Mouse (Mus musculus) ovary, postnatal 10 days (tissue): ENCODE data around the gene Tbc1d16.

Source experiments
- DNase-seq: peaks from one replicate; pipeline ENCODE4 v3.0.0; 2022; ENCODE audit warnings: low spot score

Gene Tbc1d16

DNA sequence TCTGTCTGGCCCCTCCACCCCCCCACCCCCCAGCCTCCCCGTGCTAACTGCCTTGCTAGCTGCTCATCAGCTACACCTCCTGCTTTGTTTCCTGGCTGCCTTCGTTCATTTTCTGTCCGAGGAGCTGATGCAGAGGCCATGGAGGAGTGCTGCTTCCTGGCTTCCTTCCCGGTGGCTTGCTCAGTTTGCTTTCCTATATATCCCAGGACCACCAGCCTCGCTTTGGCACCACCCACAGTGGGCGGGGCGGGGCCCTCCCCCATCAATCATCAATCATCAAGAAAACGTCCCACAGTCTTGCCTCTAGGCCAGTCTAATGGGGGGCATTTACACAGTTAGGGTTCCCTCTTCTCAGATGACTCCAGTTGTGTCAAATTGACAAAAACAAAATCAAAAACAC lies 8.1 kb upstream of the Tbc1d16 start:
- DNase-seq = no peak

DNA sequence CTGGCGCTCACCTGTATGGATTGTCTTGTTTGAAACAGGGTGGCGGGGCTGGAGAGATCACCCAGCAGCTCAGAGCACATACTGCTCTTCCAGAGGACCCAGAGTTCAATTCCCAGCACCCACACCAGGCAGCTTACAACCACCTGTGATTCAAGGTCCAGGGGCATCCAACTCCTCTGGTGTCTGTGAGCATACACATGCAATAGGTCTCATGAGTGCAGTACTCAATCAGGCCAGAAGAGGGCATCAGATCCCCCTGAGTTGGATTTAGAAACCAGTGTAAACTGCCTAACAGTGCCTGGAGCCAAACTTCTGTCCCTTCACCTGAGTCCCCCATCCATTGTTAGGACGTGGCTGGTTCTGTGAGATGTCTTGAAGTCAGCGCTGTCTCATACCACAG lies 7.3 kb upstream of the Tbc1d16 start:
- no peak for DNase-seq

DNA sequence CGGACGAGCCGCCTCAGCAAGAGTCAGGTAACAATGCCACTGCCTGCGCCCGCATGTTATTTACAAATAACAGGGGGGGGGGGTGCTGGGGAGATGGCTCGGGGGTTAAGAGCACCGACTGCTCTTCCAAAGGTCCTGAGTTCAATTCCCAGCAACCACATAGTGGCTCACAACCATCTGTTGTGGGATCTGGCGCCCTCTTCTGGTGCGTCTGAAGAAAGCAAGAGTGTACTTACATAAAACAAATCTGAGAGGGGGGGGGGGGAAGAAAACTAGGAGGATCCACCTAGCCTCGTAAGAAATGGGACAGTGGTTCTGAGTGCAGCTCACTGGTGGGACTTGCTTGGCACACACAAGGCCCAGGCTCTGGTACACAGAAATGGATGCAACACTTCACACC lies 6.5 kb upstream of the Tbc1d16 start:
- no peak for DNase-seq

DNA sequence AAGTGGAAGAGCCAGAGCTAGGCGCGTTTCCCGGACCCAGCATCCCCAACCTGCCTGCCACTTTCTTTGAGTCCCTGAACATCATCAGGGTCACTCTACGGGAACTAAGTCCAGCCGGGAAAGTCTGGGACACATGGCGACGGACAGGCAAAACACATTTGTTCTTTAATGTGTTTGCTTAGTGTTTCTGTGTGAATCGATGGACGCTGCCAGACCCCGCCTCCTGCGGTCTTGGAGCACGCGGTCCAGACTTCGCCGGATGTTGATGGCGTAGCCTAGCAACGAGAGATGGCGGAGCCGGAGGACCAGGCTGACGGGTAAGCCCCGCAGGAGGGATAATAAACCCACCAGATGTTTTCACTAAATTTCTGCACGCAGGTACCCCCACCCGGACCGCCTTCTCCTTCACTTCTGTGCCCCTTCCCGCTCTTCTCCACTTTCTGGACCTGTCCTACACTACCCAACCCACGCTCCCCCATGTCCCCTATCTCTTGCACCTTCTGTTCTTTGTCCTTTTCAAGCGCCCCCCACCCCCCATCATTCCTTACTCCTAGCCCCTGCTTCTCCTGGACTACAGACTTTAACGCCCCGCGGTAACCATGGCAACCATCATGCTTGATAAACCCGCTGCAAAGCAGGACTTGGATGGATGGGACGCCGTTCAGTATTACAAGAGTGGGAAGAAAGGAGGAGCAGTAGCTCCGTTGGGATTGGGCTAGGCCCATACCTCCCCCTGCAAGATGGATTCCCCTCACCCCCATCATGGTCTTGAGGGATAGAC lies 737 bp upstream of the Tbc1d16 start:
- DNase-seq = no peak

DNA sequence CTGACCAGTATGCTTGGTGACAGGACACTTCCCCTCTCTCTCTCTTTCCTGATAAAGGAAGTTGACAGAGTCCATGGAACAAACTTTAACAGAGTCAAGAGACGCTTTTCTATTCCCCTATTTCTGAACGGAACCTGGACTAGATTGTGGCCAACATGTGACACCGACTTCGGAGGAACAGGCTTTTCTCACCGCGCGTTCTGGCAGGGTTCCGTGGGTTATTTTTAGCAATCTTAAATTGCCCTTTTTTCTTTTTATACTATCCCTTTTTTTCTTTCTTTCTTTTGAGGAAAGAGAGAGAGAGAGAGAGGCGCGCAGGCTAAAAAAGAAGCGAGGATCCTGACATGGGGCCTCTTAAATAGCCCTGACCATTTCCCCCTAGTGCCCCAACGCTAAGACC lies 708 bp downstream of the Tbc1d16 start:
- DNase-seq = no peak

DNA sequence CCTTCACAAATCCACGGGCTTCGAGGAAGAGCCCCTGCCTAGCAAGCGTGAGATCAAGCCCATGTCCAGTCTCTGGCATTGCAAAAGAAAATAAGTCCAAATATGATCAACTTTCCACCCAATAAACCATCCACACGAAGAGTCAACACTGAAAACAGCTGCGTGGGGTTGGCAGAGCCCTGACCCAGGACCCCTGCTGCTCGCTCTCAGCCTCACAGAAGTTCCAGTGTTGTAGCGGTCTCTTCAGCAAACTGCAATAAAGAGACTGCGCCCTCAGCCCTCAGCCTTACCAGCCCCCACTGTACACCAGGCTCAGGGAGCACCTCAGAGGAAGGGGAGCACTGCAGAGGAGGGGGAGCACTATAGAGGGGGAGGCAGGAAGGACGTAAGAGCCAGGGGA lies 2.7 kb downstream of the Tbc1d16 start:
- no peak for DNase-seq

DNA sequence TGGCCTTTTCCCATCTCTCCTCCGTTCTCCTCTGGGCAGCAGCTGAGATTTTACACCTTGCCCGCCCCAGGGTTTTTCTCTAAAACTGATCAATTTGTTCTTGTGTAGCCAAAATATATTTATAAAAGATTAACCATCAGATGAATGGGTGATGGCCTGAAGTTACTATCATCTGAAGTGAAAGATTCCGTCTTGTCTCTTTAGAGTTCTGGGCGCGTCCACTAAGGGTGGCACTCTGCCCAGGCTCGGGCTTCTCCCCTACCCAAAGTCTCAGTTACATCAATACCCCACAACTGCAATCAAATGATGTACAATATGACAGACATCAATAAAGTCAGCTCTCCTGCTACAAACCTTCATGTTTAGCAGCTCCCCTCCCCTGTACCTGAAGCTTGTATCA lies 3.4 kb downstream of the Tbc1d16 start:
- DNase-seq = no peak

DNA sequence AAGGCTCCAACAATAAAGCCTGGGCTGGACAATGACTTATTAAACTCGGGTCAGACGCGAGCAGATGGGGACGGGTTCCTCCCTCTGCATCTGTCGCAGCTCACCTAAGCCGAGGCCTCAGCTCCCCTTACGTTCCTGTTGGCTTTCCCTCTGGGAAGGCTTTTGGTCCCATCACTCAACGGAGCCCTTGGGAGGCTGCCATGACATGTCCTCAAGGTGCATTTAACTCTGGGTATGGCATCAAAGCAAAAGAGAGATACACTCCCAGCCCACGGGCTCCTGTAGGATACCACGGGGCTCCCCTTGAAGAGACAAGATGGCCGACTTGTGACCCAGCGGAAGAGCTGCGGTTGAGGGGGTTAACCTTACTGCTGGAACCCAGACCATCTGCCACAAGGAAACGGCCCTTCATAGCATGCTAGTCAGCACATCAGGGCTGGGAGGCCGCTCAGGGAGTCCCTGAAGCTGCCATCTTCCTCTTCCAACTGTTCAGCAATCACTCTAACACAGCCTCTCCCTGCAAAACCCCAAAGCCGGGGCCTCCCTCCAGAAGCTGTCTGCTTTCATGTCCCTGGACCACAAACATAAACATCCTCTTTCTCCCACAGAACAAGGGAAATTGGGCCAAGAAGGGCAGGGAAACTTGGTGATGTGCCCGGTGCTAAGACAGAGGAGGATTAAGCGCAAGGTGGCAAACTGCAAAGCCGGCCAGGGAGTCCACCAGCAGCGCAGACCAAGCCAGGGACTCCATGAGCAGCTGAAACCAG lies 5.0 kb downstream of the Tbc1d16 start:
- no peak for DNase-seq

DNA sequence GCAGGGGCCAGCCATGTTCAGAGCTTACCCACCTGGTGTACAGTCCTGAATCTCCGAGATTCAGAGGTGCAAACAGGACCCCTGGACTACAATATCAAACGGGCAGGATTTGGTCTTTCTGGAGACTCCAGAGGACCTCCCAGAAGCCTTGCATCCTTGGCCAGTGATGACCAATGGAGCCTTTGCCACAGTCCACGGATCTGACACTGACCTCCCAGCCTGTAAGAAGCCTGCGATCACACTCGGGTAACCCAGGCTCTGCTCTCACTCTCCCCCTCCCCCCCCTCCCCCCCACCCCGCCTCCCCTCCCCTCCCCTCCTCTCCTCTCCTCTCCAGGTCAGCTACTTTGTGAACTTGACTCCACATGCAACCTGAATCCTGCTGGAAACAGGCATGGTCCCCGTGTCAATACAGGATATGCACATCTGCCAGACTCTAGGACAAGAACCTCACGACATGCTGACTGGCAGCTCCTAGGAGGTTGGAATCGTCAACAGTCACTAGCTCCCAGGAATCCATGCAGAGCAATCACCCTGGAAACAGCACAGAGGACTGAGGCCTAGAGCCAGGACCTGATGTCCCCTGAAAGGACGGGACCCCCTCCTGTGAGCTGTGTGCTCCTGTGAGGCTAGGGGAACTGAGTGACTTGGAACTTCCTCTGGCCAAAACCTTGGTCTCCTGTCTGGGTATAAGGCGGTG lies 6.3 kb downstream of the Tbc1d16 start:
- DNase-seq = no peak

DNA sequence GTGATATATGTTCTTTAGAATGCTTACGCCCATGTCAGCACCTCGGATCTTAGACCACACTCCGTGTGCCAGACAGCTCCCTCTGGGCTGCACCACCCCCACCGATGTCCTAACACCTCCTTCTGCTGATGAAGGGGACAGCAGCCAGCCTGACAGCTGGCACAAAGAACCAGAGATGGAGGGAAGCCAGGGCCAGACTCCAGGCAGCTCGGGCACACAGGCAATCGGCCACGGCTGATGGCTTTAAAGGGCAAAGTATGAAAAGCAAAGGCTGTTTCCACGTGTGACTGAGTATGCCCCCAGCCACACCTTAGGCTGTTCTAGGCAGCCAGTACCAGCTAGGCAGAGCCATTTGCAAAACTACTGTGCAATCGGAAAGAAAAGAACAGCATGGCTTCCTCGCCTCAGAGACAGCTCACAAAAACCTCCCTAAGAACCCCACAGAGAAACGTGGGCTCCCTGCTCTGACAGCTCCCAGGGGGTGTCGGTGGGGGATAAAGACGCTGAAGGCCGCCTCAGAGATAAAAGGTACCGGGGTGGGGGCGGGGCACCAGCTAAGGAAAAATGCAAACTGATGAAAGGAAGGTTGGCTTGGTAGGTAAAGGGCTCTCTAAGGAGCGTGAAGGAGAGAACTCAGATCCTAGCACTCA lies 8.4 kb downstream of the Tbc1d16 start:
- no peak for DNase-seq

DNA sequence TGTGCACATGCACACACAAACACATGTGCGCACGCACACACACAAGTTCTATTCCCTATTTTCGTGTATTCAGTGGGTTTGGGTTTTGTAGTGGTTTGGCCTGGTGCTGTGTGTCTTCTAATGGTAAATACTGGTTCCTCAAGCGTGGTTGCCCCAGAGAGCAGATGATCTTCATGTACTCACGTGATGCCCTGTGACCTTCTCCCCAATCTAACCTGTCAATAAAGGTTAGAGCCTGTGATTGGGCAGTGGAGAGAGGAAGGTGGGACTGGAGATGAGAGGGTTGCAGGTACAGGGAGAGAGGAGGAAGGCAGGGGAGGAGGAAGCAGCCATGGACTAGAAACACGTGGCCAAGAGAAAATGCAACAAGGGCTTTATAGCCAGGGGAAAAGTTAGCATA lies 10.4 kb downstream of the Tbc1d16 start:
- no peak for DNase-seq

DNA sequence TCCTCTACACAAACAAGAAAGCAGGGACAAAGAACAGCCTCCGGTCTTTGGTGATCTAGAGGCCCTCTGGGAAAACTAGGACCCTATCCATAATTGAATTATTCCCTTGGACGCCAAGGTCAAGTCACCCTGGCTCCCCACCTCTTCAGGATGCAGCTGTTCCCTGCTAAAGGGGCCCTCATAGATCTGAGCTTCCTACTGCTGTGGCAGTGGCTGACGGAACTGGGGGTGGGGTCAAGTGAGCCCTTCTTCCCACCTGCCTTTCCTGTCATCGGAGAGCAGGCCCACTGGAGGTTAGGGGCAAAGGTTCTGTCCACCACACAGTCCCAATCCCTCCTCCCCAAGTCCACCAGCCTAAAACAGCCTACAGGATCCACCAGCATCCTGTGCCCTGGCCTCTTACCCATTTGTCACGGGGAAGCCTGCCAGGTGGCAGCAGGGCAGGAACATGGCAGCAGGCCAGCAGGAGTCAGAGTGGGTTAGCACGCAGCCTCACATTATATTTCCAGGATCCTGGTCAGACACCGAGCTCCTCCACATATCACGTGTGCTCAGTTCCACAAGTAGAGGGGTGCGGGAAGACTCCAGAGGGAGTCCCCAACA lies 12.3 kb downstream of the Tbc1d16 start:
- DNase-seq = no peak

DNA sequence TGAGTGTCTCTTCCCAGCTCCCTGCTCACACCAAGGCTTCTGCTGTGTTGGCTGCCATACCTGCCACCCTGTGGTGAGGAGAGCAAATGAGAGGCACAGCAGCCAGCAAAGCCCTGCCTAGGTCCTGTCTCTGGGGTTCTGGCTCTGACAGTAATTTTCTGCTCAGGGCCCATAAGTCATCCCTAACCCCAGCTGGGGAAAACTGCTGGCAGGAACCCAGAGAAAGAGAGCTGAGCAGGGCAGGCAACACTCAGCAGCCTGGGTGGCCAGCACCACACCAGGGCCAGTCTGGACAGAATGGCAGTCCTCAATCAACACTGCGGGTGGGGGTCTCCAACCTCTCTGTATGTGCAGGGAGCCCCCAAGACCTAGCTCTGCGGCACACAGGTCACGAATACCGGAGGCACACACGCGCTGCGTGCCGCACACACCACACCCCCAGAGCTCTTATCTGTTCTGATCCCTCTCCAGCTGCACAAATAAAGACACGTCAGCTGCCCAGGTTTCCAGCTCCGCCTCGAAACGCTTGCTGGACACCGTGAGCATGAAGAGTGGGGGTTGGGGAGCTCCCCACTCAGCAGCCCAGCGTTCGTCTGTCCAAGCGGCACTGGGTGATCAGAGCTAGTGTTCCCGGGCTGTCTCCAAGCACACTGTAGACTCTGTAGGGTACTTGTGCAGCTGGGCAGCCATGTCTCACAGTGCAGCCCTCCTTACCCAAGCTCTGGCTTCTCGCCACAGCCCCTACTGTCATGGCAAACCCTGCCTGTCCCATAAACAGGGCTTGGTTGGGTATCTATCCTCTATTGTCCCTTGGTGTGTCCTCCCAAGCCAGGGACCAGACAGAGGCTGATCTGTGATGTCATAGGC lies 13.0 kb downstream of the Tbc1d16 start:
- DNase-seq = no peak

DNA sequence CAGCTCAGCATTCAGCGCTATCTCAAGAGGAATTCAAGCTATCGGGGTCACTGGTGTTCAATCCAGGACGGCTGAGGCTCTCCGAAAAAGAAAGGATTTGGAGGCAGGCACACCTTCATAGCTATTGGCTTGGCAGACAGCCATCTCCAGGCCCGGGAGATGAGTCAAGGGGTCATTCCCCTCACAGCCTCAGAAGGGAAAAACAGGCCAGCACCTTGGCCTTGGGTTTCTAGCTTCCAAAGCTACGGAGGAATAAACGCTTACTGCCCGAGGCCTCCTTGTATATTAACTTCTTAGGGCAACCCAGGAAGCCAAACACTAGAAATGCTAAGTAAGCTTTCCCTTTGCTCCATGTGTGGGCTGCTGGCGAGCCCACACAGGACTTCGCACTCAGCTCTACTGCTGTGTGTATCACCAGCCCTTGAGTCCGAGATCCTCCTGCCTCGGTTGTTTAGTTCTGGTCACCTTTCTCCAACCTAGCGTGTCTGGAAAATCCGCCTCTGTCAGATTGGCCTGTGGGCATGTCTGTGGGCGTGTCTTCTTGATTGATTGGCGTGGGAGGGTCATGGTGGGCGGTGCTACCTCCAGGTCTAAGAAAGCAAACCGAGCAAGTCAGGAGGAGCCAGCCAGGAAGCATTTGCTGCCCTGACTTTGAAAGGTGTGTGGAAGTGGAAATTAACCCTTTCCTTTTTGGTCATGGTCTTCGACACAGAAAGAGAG lies 15.0 kb downstream of the Tbc1d16 start:
- no peak for DNase-seq

DNA sequence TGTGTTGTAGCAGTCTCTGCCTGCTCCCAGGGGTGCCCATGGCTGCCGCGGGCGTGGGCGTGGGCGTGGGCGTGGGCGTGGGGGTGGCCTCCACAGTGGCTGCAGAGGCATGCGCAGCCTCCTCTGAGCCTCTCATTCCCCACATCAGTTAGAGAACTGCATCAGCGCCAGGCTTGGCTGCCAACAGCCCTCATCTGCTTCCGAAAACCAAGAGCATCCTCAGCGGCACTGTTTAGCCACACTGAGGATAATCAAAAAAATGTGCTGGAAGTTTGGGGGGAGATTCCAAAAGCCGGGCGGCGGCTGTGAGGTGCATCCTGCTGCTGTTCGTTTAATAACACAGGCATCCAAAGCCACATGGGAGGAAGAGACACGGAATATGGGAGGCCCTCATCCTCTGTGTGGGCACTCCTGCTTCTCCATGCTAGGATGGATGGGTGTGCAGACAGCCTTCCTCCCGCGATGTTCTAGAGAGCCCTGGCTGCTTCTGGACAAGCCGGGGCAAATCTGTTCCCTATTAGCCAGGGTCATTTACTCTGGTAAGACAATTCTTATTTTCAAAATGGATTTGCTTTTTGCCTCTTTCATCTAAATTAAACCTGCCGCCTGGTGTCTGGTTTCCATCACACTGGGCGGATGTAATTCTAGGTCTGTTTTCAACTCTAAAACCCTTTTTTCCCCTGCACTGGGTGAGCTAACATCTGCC lies 16.5 kb downstream of the Tbc1d16 start:
- DNase-seq = no peak

DNA sequence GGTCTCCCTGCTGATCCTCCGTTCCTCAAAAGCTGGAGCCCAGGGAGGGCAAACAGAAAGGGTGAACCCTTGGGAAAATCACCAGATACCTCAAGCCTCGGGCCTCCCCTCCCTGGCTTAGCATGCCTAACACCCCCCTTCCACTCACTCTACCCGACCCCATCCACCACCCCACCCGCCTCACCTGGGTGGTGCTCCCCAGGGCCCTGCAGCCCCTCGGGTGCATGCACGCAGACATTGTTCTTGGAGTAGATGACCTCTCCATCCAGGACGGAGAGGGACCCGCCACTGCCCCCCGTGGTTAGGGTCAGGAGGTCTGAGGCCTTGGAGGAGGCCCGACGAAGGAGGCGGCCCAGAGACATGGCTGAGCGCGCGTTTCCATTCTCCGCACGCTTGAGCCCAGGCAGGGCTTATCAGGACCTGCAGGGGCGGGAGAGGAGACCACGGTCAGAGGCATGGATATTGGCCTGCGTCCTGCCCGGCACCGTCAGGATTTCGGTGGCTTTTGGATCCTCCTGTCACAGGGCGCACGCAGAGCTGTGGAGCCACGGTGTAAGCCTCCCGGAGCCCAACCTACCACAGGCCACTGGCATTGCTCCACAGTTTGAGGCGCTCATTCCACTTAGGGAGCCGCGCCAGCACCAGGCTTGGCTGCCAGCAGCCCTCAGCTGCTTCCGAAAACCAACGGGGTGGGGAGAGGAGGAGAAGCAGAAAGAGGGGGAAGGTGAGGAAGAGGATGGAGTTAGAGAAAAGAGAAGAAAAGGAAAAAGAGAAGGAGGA lies 17.8 kb downstream of the Tbc1d16 start:
- DNase-seq = peak; percentile 30

DNA sequence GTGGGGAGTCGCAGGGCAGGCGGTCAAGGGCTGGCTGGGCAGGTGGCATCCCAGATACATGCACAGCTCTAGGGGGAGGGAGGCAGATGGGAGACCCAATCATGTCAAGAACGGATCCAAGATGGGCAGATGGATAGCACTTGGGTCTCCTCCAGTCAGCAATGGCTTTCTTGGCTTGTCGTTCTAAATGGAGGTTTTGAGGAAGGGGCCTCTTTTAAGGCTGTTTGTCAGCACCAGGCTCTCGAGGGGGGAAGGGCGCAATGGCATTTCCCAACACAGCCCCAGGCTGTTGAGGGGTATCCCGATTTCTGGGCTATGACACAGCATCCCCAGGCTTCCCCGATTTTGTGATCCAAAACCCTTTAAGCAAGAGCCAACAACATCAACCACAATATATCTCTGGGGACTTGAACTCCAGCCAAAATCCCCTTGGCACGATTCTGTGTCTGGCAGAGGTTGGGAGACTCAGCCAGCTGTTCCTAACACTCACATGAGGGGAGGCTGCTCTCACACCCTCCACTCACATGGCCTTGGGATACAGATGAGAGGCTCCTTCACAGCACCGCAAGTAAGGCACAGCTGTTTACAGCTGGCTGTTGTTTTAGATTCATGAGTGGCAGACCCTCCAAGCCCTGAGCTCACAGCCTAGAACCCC lies 18.8 kb downstream of the Tbc1d16 start:
- DNase-seq = no peak

DNA sequence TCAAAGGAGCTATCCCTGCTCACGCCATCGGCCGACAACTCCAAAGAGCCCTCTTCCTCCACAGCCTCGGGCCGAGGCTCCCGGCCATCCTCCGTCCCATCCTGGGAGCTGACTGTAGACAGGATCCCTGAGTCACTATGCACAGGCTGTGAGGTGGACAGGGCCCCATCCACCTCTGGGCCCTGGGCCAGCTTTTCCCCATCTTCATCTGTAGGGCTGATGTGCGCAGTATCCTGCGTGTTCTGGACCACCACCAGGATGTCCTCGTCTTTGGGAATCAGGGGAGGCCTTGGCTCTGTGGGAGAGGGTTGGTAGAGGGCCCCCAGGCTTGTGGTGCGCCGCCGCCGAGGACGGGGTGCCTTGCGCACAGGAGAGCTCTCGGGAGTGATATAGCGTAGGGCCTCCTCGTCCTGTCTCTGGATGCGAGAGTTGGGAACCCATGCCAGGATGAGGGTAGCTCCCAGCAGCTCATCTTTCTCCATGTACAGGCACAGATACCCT lies 19.4 kb downstream of the Tbc1d16 start:
- DNase-seq = no peak
